Mouse (Mus musculus): ENCODE data around the gene Tmem230. TPM values are rescaled to one million over a fixed set of nuclear protein-coding genes. Genes with fewer than 3 reads are reported as not detected.

Tmem230 gene
- polyA plus RNA-seq, 1 experiment from 2014 or later = 52.6 TPM

- Histone ChIP-seq H3K4me3 (no peak overlapping the region), H3K27me3 (ENCODE audit: insufficient read depth, poor library complexity, severe bottlenecking) (no peaks in the 10 kb centered on the region), H3K4me1 (replicated peaks) (no peaks in the 10 kb centered on the region), H3K27ac (no peak overlapping the region), H3K36me3 (peaks cover 6% of the 10 kb centered on the region; the same call in 1 of the 2 replicates), H3K9me3 (no peaks in the 10 kb centered on the region)
- 84% methylated on average over 7 of the region's 7 CpGs for WGBS
- no peak for DNase-seq (ENCODE audit: low spot score)
Measured at GRCm38 (mm10) chr2:132235975-132236374, 11.6 kb downstream of the Tmem230 start.

- Histone ChIP-seq H3K4me3 (no peak overlapping the region), H3K36me3 (0 out of 2 replicates have a peak, but pooled peaks cover 2% of the 10 kb centered on the region), H3K27ac (no peak overlapping the region), H3K27me3 (ENCODE audit: insufficient read depth, poor library complexity, severe bottlenecking) (no peaks in the 10 kb centered on the region), H3K4me1 (replicated peaks) (no peaks in the 10 kb centered on the region), H3K9me3 (no peaks in the 10 kb centered on the region)
- WGBS = 52% methylated on average over 2 of the region's 2 CpGs
- no peak for DNase-seq (ENCODE audit: low spot score)
Measured at GRCm38 (mm10) chr2:132235291-132235690, 12.3 kb downstream of the Tmem230 start.

- Histone ChIP-seq H3K4me1 (replicated peaks) (no peaks in the 10 kb centered on the region), H3K27ac (no peak overlapping the region), H3K9me3 (no peaks in the 10 kb centered on the region), H3K4me3 (no peak overlapping the region), H3K36me3 (0 out of 2 replicates have a peak, but pooled peaks cover 2% of the 10 kb centered on the region), H3K27me3 (ENCODE audit: insufficient read depth, poor library complexity, severe bottlenecking) (no peaks in the 10 kb centered on the region)
- WGBS = 81% methylated on average over 16 of the region's 16 CpGs
- no peak for DNase-seq (ENCODE audit: low spot score)
Measured at GRCm38 (mm10) chr2:132233985-132234765, 13.4 kb downstream of the Tmem230 start.

GRCm38 (mm10) chr2:132232413-132232945, 15.1 kb downstream of the Tmem230 start:
- H3K4me3 ChIP-seq = no peak overlapping the region
- 73% methylated on average over 3 of the region's 3 CpGs for WGBS
- H3K27ac ChIP-seq = no peak overlapping the region
- no peak for DNase-seq (ENCODE audit: low spot score)
- no peaks in the 10 kb centered on the region for H3K4me1 ChIP-seq (replicated peaks)
- H3K27me3 ChIP-seq (ENCODE audit: insufficient read depth, poor library complexity, severe bottlenecking) = no peaks in the 10 kb centered on the region
- no peaks in the 10 kb centered on the region for H3K36me3 ChIP-seq
- H3K9me3 ChIP-seq = no peaks in the 10 kb centered on the region; the same call in 1 of the 2 replicates

GRCm38 (mm10) chr2:132224359-132224758, 23.2 kb downstream of the Tmem230 start:
- Histone ChIP-seq H3K4me1 (replicated peaks) (no peaks in the 10 kb centered on the region), H3K36me3 (no peaks in the 10 kb centered on the region), H3K27me3 (ENCODE audit: insufficient read depth, poor library complexity, severe bottlenecking) (no peaks in the 10 kb centered on the region), H3K9me3 (no peaks in the 10 kb centered on the region; the same call in 1 of the 2 replicates), H3K4me3 (no peak overlapping the region), H3K27ac (no peak overlapping the region)
- 84% methylated on average over 4 of the region's 4 CpGs for WGBS
- DNase-seq (ENCODE audit: low spot score) = no peak

- DNase-seq (ENCODE audit: low spot score) = no peak
- 74% methylated on average over 11 of the region's 11 CpGs for WGBS
- no peaks in the 10 kb centered on the region for H3K9me3 ChIP-seq
Measured at GRCm38 (mm10) chr2:132221611-132222073, 26.0 kb downstream of the Tmem230 start.

GRCm38 (mm10) chr2:132211995-132212656, 35.5 kb downstream of the Tmem230 start:
- Histone ChIP-seq H3K36me3 (no peaks in the 10 kb centered on the region), H3K9me3 (no peaks in the 10 kb centered on the region), H3K27me3 (ENCODE audit: insufficient read depth, poor library complexity, severe bottlenecking) (no peaks in the 10 kb centered on the region), H3K4me1 (replicated peaks) (no peaks in the 10 kb centered on the region), H3K27ac (no peak overlapping the region), H3K4me3 (no peak overlapping the region)
- DNase-seq (ENCODE audit: low spot score) = no peak
- WGBS = 89% methylated on average over 5 of the region's 5 CpGs

More at GRCm38 (mm10) chr2:132221611-132222073, 26.0 kb downstream of the Tmem230 start:
- H3K4me3 ChIP-seq = no peak overlapping the region
- H3K27me3 ChIP-seq (ENCODE audit: insufficient read depth, poor library complexity, severe bottlenecking) = no peaks in the 10 kb centered on the region
- no peaks in the 10 kb centered on the region for H3K36me3 ChIP-seq
- H3K27ac ChIP-seq = no peak overlapping the region
- H3K4me1 ChIP-seq (replicated peaks) = no peaks in the 10 kb centered on the region

- DNase-seq (ENCODE audit: low spot score) = no peak
- H3K9me3 ChIP-seq = no peaks in the 10 kb centered on the region
- WGBS = 88% methylated on average over 9 of the region's 9 CpGs
- H3K4me3 ChIP-seq = no peak overlapping the region
- no peaks in the 10 kb centered on the region for H3K27me3 ChIP-seq (ENCODE audit: insufficient read depth, poor library complexity, severe bottlenecking)
- no peaks in the 10 kb centered on the region for H3K4me1 ChIP-seq (replicated peaks)
- no peaks in the 10 kb centered on the region for H3K36me3 ChIP-seq
- H3K27ac ChIP-seq = no peak overlapping the region
Measured at GRCm38 (mm10) chr2:132210806-132211312, 36.7 kb downstream of the Tmem230 start.

- no peaks in the 10 kb centered on the region for H3K4me1 ChIP-seq (replicated peaks)
- 88% methylated on average over 8 of the region's 8 CpGs for WGBS
- no peaks in the 10 kb centered on the region for H3K36me3 ChIP-seq
- H3K4me3 ChIP-seq = no peak overlapping the region
- no peak overlapping the region for H3K27ac ChIP-seq
- H3K9me3 ChIP-seq = no peaks in the 10 kb centered on the region
- no peak for DNase-seq (ENCODE audit: low spot score)
- H3K27me3 ChIP-seq (ENCODE audit: insufficient read depth, poor library complexity, severe bottlenecking) = no peaks in the 10 kb centered on the region
Measured at GRCm38 (mm10) chr2:132208246-132208881, 39.2 kb downstream of the Tmem230 start.

- WGBS = 88% methylated on average over 16 of the region's 16 CpGs
- no peak overlapping the region for H3K27ac ChIP-seq
- H3K4me3 ChIP-seq = no peak overlapping the region
- no peak for DNase-seq (ENCODE audit: low spot score)
- no peaks in the 10 kb centered on the region for H3K4me1 ChIP-seq (replicated peaks)
- H3K27me3 ChIP-seq (ENCODE audit: insufficient read depth, poor library complexity, severe bottlenecking) = no peaks in the 10 kb centered on the region
- no peaks in the 10 kb centered on the region for H3K9me3 ChIP-seq
- no peaks in the 10 kb centered on the region for H3K36me3 ChIP-seq
Measured at GRCm38 (mm10) chr2:132206316-132206881, 41.2 kb downstream of the Tmem230 start.

GRCm38 (mm10) chr2:132205549-132205948, 42.1 kb downstream of the Tmem230 start:
- Histone ChIP-seq H3K9me3 (no peaks in the 10 kb centered on the region), H3K36me3 (no peaks in the 10 kb centered on the region), H3K27me3 (ENCODE audit: insufficient read depth, poor library complexity, severe bottlenecking) (no peaks in the 10 kb centered on the region), H3K4me1 (replicated peaks) (no peaks in the 10 kb centered on the region), H3K4me3 (no peak overlapping the region), H3K27ac (no peak overlapping the region)
- DNase-seq (ENCODE audit: low spot score) = no peak
- 82% methylated on average over 4 of the region's 4 CpGs for WGBS

- H3K27ac ChIP-seq = no peak overlapping the region
- no peak for DNase-seq (ENCODE audit: low spot score)
- 91% methylated on average over 3 of the region's 3 CpGs for WGBS
- H3K4me1 ChIP-seq (replicated peaks) = no peaks in the 10 kb centered on the region
- no peak overlapping the region for H3K4me3 ChIP-seq
- no peaks in the 10 kb centered on the region for H3K27me3 ChIP-seq (ENCODE audit: insufficient read depth, poor library complexity, severe bottlenecking)
- H3K9me3 ChIP-seq = no peaks in the 10 kb centered on the region
- H3K36me3 ChIP-seq = no peaks in the 10 kb centered on the region
Measured at GRCm38 (mm10) chr2:132203773-132204172, 43.8 kb downstream of the Tmem230 start.
